Mouse (Mus musculus): ENCODE measurements around the gene Rhebl1. TPM values are rescaled to one million over a fixed set of nuclear protein-coding genes. Genes with fewer than 3 reads are reported as not detected.
"Not testable (repeated sequence)": the region's sequence is repeated elsewhere in the genome, so short reads cannot be mapped to it uniquely, and the experiment has no call there.

Rhebl1 gene
- polyA plus RNA-seq, 1 experiment from 2014 or later: 29.5 TPM

- whole genome bisulfite sequencing: 88% methylated on average over 5 of the region's 5 CpGs
Measured at GRCm38 (mm10) chr15:98927566-98927965, 33.2 kb upstream of the Rhebl1 start.

GRCm38 (mm10) chr15:98924682-98925081 is 30.3 kb upstream of the Rhebl1 start:
- no peak overlapping the region for H3K4me3 ChIP-seq
- H3K36me3 ChIP-seq (replicated peaks): peaks cover 4% of the 10 kb centered on the region; the same call in 1 of the 2 replicates
- H3K4me1 ChIP-seq: peaks cover 14% of the 10 kb centered on the region
- WGBS: 86% methylated on average over 3 of the region's 3 CpGs
- H3K9me3 ChIP-seq: peaks cover 3% of the 10 kb centered on the region; the same call in 1 of the 2 replicates
- H3K27me3 ChIP-seq (replicated peaks; ENCODE audit: low read depth, poor library complexity, severe bottlenecking): no peaks in the 10 kb centered on the region
- H3K27ac ChIP-seq (replicated peaks): no peak overlapping the region
- DNase-seq (ENCODE audit: low spot score): no peak

More at GRCm38 (mm10) chr15:98927566-98927965, 33.2 kb upstream of the Rhebl1 start:
- no peak for DNase-seq (ENCODE audit: low spot score)
- Histone ChIP-seq H3K4me1 (peaks cover 14% of the 10 kb centered on the region), H3K36me3 (replicated peaks) (peaks cover 21% of the 10 kb centered on the region), H3K9me3 (peaks cover 3% of the 10 kb centered on the region; the same call in 1 of the 2 replicates), H3K27me3 (replicated peaks; ENCODE audit: low read depth, poor library complexity, severe bottlenecking) (no peaks in the 10 kb centered on the region), H3K4me3 (no peak overlapping the region), H3K27ac (replicated peaks) (no peak overlapping the region)

- no peaks in the 10 kb centered on the region for H3K27me3 ChIP-seq (replicated peaks; ENCODE audit: low read depth, poor library complexity, severe bottlenecking)
- 81% methylated on average over 2 of the region's 2 CpGs for WGBS
- DNase-seq (ENCODE audit: low spot score): no peak
- H3K36me3 ChIP-seq (replicated peaks): peaks cover 4% of the 10 kb centered on the region; the same call in 1 of the 2 replicates
- H3K4me1 ChIP-seq: 0 out of 2 replicates have a peak, but pooled peaks cover 5% of the 10 kb centered on the region
- no peak overlapping the region for H3K27ac ChIP-seq (replicated peaks)
- peaks cover 3% of the 10 kb centered on the region; the same call in 1 of the 2 replicates for H3K9me3 ChIP-seq
- no peak overlapping the region for H3K4me3 ChIP-seq
Measured at GRCm38 (mm10) chr15:98923031-98923537, 28.7 kb upstream of the Rhebl1 start.

DNA sequence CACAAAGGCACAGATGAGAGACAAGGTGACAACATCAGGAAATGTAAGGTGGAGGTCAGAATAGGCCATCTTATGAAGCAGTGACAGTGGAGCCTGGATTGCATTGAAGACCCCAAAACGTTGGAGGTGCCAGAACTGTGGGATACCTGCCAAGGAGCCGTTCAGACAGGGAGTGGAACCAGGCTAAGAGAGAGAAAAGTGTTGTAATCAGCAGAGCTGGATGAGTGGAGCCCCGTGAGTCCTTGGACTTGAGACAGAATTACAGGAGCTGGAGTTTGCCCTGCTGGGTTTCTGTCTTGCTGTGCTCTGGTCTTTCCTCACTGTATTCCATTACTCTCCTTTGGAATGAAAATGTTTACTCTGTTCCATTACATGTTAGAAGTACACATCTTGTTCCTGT is 28.2 kb upstream of the Rhebl1 start:
- Histone ChIP-seq H3K36me3 (replicated peaks) (peaks cover 4% of the 10 kb centered on the region; the same call in 1 of the 2 replicates), H3K9me3 (peaks cover 3% of the 10 kb centered on the region; the same call in 1 of the 2 replicates), H3K27ac (replicated peaks) (no peak overlapping the region), H3K4me3 (no peak overlapping the region), H3K27me3 (replicated peaks; ENCODE audit: low read depth, poor library complexity, severe bottlenecking) (no peaks in the 10 kb centered on the region), H3K4me1 (0 out of 2 replicates have a peak, but pooled peaks cover 5% of the 10 kb centered on the region)
- WGBS: 64% methylated on average over 3 of the region's 3 CpGs
- no peak for DNase-seq (ENCODE audit: low spot score)

DNA sequence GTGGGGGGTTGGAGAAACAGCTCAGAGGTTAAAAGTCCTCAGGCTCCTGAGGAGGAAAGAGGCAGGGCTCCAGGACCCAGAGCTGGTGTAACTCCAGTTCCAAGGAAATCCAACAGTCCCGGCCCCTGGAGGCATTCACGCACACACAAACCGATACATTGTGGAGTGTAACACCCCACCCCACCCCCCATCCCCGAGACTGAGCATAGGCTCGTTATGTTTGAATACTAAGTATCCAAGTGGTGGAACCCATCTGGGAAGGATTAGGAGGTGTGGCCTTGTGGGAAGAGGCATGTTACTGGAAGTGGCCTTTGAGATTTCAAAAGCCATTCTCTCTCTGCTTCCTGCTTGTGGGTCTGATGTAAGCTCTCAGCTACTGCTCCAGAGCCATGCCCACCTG is 27.2 kb upstream of the Rhebl1 start:
- no peak for DNase-seq (ENCODE audit: low spot score)
- Histone ChIP-seq H3K36me3 (replicated peaks) (peaks cover 4% of the 10 kb centered on the region; the same call in 1 of the 2 replicates), H3K27ac (replicated peaks) (no peak overlapping the region), H3K4me1 (peaks cover 13% of the 10 kb centered on the region), H3K9me3 (peaks cover 3% of the 10 kb centered on the region; the same call in 1 of the 2 replicates), H3K27me3 (replicated peaks; ENCODE audit: low read depth, poor library complexity, severe bottlenecking) (no peaks in the 10 kb centered on the region), H3K4me3 (no peak overlapping the region)
- 74% methylated on average over 5 of the region's 5 CpGs for WGBS

DNA sequence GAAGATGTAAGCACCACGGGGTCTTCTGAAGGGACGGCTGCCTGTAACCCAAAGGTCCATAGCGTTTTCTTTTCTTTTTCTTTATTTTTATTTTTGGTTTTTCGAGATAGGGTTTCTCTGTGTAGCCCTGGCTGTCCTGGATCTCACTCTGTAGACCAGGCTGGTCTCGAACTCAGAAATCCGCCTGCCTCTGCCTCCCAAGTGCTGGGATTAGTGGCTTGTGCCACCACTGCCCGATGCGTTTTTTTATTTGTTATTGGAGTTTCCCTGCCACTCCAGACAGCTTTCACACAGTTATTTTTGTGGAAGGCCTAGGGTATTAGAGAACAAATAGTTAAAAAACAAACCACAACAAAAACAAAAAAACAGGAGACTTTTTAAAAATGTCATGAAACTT is 24.2 kb upstream of the Rhebl1 start:
- H3K36me3 ChIP-seq (replicated peaks): peaks cover 25% of the 10 kb centered on the region
- WGBS: 27% methylated on average over 8 of the region's 8 CpGs
- not testable (repeated sequence) for DNase-seq (ENCODE audit: low spot score); H3K27me3 ChIP-seq (replicated peaks; ENCODE audit: low read depth, poor library complexity, severe bottlenecking); H3K9me3 ChIP-seq
- H3K4me3 ChIP-seq: peak overlapping the region; percentile 95
- peaks cover 28% of the 10 kb centered on the region for H3K4me1 ChIP-seq
- H3K27ac ChIP-seq (replicated peaks): peak overlapping the region; percentile 96

DNA sequence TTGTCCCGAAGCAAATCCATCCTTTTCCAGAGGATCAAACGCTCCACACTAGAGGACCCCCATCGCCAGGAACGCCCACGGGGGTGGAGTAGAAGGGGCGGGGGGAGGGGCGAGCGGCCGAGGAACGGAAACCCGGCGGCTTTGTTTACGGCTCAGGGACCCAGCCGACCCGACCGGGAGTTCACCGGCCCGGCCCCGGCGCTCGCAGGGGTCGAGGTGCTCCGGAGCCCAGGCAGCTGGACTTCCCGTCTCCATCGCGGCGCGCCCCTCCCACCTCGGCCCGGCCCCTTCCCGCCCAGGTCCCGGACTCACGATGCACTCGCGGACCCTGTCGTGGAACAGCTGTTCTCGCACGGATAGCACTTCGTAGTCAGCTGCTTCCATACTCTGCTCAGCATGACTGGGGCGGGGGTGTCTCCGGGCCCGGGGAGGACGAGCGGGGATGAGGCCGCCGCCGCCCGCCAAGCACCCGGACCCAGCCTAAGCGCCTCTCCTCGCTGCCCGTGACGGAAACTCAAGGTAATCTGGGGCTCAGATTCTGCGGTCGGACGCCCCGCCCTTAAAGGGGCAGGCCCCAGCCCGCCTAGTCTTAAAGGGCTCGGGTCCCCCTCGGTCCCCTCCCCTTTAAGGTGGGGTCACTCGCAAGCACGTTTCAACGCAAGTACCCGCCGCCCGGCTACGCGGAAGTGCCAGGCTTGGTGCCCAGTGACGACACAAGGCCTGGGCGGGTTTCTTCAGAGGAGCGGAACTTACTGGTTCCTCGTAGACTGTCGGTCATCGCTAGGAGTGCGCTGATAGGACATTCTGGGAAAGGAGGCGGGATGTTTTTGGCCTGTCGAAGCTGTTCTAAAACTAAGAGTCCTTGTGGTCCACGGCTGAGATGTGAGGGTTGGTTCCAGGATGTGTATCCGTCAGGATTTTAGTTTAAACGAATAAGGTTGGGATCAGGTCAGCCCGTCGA is 23.5 kb upstream of the Rhebl1 start, which contains the start of gene Lmbr1l:
Lmbr1l (minus strand) TSS at position 694 of the 961 bp plus-strand sequence.
- WGBS: under 1% methylated on average over 82 of the region's 82 CpGs
- Histone ChIP-seq H3K27ac (replicated peaks) (peak within 1 kb of the TSS; percentile 96), H3K4me3 (peak within 1 kb of the TSS; percentile 95), H3K27me3 (replicated peaks; ENCODE audit: low read depth, poor library complexity, severe bottlenecking) (no peaks in the 10 kb centered on the region), H3K36me3 (replicated peaks) (peaks cover 32% of the 10 kb centered on the region), H3K4me1 (peaks cover 28% of the 10 kb centered on the region), H3K9me3 (no peaks in the 10 kb centered on the region)
- peak; percentile 99 for DNase-seq (ENCODE audit: low spot score)

DNA sequence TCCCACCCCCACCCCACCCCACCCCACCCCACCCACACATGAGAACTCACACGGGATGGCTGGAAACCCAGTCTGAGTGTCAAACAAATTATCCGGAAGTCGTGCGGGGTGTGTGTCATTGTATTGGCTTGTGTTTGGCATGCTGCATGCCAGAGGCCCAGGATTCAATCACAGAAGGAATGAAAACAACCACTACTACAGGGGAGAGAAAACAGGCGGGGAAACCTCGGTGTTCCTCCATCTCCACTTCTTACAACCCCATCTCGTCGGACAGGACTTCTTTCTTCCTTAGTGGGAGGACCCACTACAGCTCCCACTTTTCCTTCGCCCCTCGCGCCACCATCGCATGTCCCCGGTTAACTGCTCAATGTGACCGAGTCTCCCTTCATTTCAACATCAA is 22.8 kb upstream of the Rhebl1 start:
- Histone ChIP-seq H3K27me3 (replicated peaks; ENCODE audit: low read depth, poor library complexity, severe bottlenecking) (no peaks in the 10 kb centered on the region), H3K4me3 (peak overlapping the region; percentile 95), H3K4me1 (peaks cover 28% of the 10 kb centered on the region), H3K27ac (replicated peaks) (peak overlapping the region; percentile 96), H3K36me3 (replicated peaks) (peaks cover 39% of the 10 kb centered on the region), H3K9me3 (no peaks in the 10 kb centered on the region)
- DNase-seq (ENCODE audit: low spot score): no peak
- WGBS: under 1% methylated on average over 14 of the region's 14 CpGs

DNA sequence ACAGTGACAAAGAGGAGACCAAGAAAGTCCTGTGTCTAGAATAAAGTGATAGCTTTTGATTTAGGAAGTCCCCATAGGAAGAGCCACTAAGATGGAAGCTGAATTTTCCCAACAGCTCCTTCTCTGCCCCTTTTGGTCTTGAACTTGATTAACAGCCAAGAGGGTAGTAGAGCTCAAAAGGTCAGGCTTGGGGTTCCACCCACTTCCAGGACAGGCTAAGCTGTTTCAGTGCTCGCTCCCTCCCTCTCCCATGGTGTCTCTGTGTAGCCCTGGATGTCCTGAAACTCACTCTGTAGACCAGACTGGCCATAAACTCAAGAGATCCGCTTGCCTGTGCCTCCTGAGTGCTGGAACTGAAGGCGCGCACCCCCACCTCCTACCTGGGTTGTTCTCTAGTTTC is 21.7 kb upstream of the Rhebl1 start:
- Histone ChIP-seq H3K4me1 (peaks cover 28% of the 10 kb centered on the region), H3K27me3 (replicated peaks; ENCODE audit: low read depth, poor library complexity, severe bottlenecking) (no peaks in the 10 kb centered on the region), H3K9me3 (no peaks in the 10 kb centered on the region), H3K4me3 (peak overlapping the region; percentile 95), H3K36me3 (replicated peaks) (peaks cover 50% of the 10 kb centered on the region), H3K27ac (replicated peaks) (no peak overlapping the region)
- no peak for DNase-seq (ENCODE audit: low spot score)
- WGBS: 89% methylated on average over 4 of the region's 4 CpGs

DNA sequence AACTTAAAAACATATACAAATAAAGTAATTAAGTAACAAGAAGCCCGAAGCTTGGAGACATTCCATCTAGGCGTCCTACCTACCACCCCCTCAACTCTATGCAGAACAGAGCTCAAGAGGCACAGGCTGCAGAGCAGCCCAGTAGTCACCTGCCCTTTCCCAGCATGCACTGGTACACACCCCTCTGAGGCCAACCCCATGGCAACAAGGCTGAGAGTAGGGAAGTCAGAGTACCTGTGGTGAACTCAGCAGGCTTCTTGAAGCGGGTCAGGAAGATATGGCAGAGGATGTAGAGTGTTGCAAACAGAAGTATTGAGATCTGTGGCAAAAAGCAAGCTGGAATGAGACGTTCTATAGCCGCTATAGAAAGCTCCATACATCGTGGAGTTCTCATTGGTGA is 20.6 kb upstream of the Rhebl1 start:
- no peak overlapping the region for H3K27ac ChIP-seq (replicated peaks)

DNA sequence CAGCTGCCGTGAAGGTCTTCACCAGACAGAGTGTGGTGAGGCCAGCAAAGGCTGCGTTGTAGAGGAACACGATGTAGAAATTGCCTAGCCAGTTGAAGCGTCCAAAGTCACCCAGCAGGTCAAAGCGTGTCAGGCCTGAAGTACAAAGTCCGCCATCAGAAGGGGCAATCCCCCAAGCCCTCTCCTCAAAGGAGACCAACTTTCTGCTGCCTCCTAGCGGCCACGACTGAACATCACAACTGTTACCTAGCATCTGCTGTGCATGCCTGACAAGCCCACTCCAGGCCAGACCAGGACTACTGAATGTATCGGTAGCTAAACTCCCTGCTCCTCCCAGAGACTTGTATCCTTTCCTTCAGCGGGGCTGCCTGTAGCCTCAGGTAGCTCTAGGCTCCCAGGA is 10.4 kb upstream of the Rhebl1 start:
- 28% methylated on average over 10 of the region's 10 CpGs for WGBS
- H3K9me3 ChIP-seq: no peaks in the 10 kb centered on the region
- no peak overlapping the region for H3K27ac ChIP-seq (replicated peaks)
- H3K27me3 ChIP-seq (replicated peaks; ENCODE audit: low read depth, poor library complexity, severe bottlenecking): peaks cover 14% of the 10 kb centered on the region
- H3K4me3 ChIP-seq: no peak overlapping the region
- H3K36me3 ChIP-seq (replicated peaks): peaks cover 69% of the 10 kb centered on the region
- peak; percentile 75 for DNase-seq (ENCODE audit: low spot score)
- 0 out of 2 replicates have a peak, but pooled peaks cover 3% of the 10 kb centered on the region for H3K4me1 ChIP-seq

More for the DNA sequence above, 20.6 kb upstream of the Rhebl1 start:
- Histone ChIP-seq H3K27me3 (replicated peaks; ENCODE audit: low read depth, poor library complexity, severe bottlenecking) (no peaks in the 10 kb centered on the region), H3K36me3 (replicated peaks) (peaks cover 61% of the 10 kb centered on the region), H3K4me1 (peaks cover 32% of the 10 kb centered on the region), H3K4me3 (no peak overlapping the region), H3K9me3 (no peaks in the 10 kb centered on the region)
- 89% methylated on average over 6 of the region's 6 CpGs for WGBS
- DNase-seq (ENCODE audit: low spot score): no peak

DNA sequence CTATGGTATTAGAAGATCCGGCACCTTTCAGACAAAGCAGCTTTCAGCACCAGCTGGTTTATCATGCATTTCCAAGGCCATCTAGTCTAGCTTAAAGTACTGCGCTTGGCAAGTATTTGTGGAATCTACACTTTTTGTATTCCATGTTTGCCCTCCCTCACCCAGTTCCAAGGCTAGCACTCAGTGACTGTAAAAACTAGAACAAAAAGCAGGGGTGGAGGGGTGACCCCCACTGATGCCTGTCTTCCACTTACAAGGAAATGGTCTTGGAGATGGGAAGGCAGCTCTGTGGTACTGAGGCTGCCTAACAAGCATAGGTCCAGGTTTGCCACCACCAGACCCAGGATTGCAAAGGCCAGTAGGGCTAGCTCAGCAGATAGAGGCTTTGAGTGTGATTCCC is 8.3 kb upstream of the Rhebl1 start:
- H3K36me3 ChIP-seq (replicated peaks): peaks cover 48% of the 10 kb centered on the region
- peaks cover 13% of the 10 kb centered on the region for H3K4me1 ChIP-seq
- H3K9me3 ChIP-seq: no peaks in the 10 kb centered on the region
- H3K27me3 ChIP-seq (replicated peaks; ENCODE audit: low read depth, poor library complexity, severe bottlenecking): peaks cover 35% of the 10 kb centered on the region
- no peak overlapping the region for H3K27ac ChIP-seq (replicated peaks)
- 95% methylated on average over 2 of the region's 2 CpGs for WGBS
- no peak for DNase-seq (ENCODE audit: low spot score)
- no peak overlapping the region for H3K4me3 ChIP-seq
